Mouse (Mus musculus): ENCODE measurements around the gene R3hdm2. TPM values are rescaled to one million over a fixed set of nuclear protein-coding genes. Genes with fewer than 3 reads are reported as not detected.

The R3hdm2 gene
- total and polyA plus RNA-seq, 3 experiments, result 116 to 274 (median 127) TPM

DNA sequence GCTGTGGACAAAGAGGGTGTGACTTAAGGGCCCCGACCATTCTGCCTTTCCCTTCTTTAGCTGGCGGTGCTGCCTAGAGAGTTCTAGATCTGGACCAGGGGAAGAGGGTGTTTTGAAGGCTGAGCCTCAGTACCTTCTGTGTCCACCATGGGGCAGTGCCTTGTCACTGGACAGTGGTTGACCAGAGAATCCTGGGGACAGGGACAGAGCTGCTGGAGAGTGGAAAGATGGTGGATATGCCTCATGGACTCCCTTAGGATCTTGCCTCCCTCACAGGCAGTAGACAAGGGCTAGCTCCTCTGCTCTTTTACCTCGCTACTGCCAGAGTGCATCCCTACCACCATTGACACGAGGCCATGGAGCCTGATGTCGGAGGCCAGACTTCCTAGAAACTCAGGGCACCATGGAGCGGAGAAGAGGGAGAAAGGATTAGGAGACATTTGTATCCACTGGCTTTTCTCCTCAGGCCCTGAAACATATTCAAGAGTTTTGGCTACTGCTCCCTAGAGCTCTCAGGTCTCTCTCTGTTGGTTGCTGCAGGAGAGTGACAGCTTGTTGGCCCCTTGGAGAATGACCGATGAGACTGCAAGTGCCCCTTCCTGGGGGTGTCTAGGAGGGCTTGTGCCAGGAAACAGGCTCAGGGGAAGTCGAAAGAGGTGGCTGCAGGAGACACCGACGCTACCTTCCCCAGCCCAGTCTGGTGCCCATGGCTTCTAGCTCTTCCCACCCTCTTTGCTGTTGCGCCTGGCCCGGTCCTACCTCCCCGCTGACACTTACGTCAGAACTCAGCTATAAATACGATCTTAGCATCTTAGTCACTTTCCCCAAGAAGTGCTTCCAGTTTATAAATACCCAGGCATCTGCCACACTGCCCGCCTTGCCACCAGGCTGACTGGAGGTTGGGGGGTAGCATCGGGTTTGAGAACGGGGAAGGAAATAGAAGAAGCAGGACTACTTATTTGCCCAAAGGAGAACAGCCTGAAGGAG is 25.9 kb upstream of the R3hdm2 start, which contains the start of gene Inhbe:
TSS of gene Inhbe (minus strand) at position 503 of the 987 bp plus-strand sequence.
- peak; percentile 51 for DNase-seq

GRCm38 (mm10) chr10:127355336-127355735 is 24.8 kb upstream of the R3hdm2 start:
- no peak for DNase-seq

DNA sequence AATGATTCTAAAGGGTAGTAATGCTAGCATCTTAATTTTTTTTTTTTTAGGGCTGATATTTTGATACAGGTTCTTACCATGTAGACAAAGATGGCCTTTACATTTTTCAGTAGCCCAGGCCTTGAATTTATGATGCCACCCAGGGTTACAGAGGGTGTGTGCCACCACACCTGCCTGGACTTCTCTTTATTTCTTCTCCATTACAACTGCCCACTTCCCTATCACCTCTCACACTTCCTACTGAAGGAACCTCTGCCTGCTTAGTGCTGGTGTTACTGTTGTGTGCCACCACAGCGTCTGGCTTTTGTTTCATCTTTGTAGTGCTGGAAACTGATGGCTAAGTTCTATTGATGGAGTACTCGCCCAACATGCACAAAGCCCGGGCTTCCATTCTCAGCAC is 19.4 kb upstream of the R3hdm2 start:
- no peak for DNase-seq

GRCm38 (mm10) chr10:127367116-127367515 is 13.0 kb upstream of the R3hdm2 start:
- DNase-seq, result no peak

DNA sequence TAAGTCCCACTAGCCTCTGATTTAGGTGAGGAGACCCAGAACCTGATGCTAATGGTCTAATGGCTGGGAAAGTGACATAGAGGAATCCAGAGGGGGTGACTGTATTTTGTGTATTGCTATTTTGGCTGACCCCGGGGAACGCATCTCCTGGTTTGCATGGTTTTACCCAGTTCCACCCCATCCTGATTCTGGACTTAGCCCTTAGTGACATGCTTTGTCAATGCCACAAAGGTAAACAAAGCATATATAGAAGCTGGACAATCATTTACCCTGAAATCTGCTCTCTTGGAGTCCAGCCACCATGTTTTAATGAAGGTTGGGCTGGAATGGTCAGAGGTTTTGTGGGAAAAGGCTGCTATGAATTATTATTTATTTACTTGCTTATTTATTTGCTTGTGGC is 11.9 kb upstream of the R3hdm2 start:
- DNase-seq, result no peak

GRCm38 (mm10) chr10:127369834-127370820 is 10.0 kb upstream of the R3hdm2 start, which contains the start of gene Inhbc:
TSS of gene Inhbc (minus strand) at chr10:127370431.
- no peak for DNase-seq

- no peak for DNase-seq
Observed at GRCm38 (mm10) chr10:127371023-127371422, 9.1 kb upstream of the R3hdm2 start.

- no peak for DNase-seq
Observed at GRCm38 (mm10) chr10:127377700-127378099, 2.4 kb upstream of the R3hdm2 start.

DNA sequence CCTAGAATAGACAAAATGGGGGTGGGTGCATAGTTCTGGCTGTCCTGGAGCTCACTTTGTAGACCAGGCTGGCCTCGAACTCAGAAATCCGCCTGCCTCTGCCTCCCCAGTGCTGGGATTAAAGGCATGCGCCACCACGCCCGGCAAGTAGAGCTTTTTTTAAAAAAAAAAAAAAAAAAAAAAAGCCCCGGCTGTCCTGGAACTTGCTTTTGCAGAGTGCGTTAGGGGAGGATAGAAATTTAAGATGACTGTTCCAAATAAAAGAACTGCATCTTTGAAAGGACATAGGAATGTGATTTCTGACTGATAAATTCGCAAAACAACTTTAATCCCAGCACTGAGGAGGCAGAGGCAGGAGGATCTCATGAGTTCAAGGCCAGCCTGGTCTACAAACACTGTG is 473 bp upstream of the R3hdm2 start:
- no peak for DNase-seq

DNA sequence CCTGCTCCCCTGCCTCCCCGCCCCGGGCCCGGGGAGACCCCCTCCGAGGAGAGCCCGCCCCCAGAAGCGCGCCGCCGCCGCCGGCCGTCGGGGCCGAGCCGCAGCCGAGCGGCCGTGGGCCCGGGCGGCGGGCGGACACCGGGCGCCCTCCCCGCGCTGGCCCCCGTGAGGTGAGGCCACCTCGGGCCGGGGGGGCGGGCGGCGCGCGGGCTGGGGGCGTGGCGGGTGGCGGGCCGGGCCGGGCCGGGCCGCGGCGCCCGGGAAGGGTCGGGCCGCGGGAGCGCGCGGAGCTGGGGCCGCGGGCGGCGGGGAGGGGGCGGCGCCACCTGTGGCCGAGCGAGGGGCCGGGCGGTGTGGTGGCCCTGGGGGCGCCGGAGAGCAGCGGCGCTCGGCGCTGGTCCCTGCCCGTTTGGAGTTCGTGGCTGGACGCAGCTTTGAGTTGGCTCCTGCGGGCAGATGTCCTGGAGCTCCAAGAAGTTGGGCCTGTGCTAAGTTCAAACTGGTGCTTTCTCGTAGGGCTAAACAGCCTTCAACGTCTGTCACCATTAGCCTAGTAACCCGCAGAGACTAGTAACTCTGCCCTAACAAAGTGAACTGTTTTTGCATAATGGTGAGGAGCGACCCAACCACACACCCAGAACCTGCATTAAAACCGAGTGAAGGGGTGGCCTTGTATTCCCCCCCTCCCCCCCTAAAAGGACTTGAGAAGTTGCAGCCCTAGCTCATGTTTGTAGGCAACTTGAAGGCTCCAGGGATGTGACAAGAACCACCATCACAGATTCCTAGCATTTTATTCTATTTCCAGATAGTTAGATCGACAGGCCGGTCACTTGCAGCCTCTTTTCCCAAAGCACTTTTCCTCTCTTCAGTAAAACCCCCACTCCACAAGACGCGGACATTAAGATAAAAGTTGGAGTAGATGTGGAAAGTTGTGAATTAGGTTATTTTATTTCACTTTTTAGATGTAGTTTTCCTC is 928 bp downstream of the R3hdm2 start:
- DNase-seq, result peak; percentile 83

GRCm38 (mm10) chr10:127381743-127382134 is 1.6 kb downstream of the R3hdm2 start:
- DNase-seq, result no peak

DNA sequence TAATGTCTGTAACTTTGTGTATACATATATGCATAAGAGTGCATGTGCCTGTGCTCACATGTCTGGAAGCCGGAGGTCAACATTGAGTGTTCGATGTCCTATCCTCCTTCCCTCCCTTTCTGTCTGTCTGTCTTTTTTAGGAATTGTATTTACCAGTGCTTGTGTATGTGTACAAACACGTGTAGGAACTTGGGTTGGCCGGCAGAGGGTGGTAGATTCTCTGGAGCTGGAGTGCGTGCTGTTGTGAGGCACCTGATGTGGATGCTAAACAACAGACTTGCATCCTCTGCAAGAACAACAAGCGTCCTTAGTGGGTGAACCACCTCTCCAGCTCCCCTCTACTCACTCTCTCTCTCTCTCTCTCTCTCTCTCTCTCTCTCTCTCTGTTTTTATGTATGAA is 11.6 kb downstream of the R3hdm2 start:
- no peak for DNase-seq

- no peak for DNase-seq
Observed at GRCm38 (mm10) chr10:127404701-127405100, 24.6 kb downstream of the R3hdm2 start.

- DNase-seq, result peak; percentile 78
Observed at GRCm38 (mm10) chr10:127407391-127407790, 27.3 kb downstream of the R3hdm2 start.

- DNase-seq, result peak; percentile 13
Observed at GRCm38 (mm10) chr10:127412101-127412500, 32.0 kb downstream of the R3hdm2 start.

DNA sequence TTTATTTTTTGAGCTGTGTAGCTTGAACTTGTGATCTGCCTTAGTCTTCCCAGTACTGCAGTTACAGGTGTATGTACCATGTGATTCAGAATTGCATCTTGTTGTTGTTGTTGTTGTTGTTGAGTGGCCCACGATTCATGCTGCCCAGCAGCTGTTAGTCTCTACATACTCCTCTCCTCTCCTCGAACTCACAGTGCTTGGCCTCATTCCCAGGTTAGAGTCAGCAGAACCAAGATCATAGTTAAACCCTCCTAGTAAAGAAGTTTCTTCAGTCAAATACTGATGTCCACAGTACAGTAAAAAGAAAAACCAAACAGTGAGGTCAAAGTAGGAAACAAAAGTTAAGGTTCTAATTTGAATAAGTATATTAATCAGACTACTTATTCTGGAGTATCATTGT is 32.6 kb downstream of the R3hdm2 start:
- DNase-seq, result no peak

GRCm38 (mm10) chr10:127413585-127413984 is 33.5 kb downstream of the R3hdm2 start:
- DNase-seq, result no peak

GRCm38 (mm10) chr10:127414141-127414540 is 34.0 kb downstream of the R3hdm2 start:
- DNase-seq, result peak; percentile 73

DNA sequence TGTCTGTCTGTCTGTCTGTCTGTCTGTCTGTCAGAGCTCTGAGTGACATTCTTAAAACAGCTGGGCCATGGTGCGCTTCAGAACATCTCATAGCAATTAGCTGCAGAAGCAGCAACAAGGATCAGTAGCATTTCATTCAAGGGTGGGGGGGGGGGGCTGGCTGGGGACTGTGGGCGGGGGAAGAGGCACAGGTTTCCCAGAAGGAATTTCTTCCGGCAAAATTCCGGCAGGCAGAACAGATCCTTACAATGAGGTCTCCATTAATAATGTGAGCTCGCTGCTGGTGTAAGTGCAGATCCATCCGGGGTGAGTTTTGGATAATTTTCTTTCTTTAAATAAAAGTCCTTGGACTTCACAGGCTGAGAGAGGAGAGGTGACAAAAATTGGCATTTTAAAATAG is 40.0 kb downstream of the R3hdm2 start:
- DNase-seq, result no peak

- DNase-seq, result no peak
Observed at GRCm38 (mm10) chr10:127420676-127421353, 40.7 kb downstream of the R3hdm2 start.

All from adrenal gland, adult 2 months (tissue).